Mouse (Mus musculus) heart, postnatal 14 days (tissue): ENCODE measurements around the gene Lpar3. TPM values are rescaled to one million over a fixed set of nuclear protein-coding genes. Genes with fewer than 3 reads are reported as not detected.
A peak's percentile ranks its signal among the peaks of the same experiment; 100 is the strongest.

Source experiments
- DNase-seq, 2 experiments: peaks; one replicate each; pipeline ENCODE4 v3.0.0; 2021 to 2022
- intact Hi-C: fragments of 180-260 bp; cut with DNase I; formaldehyde crosslinking; loops from one replicate; pipeline ENCODE4 v1.15.1; 2025
- total RNA-seq, 2 experiments: library from RNA; stranded (reverse); gene quantifications; 2 replicates each; pipeline ENCODE4 v1.2.3; 2021

Lpar3 gene
- total RNA-seq, 2 experiments from 2014 or later, result 1.0 to 1.1 TPM

DNA sequence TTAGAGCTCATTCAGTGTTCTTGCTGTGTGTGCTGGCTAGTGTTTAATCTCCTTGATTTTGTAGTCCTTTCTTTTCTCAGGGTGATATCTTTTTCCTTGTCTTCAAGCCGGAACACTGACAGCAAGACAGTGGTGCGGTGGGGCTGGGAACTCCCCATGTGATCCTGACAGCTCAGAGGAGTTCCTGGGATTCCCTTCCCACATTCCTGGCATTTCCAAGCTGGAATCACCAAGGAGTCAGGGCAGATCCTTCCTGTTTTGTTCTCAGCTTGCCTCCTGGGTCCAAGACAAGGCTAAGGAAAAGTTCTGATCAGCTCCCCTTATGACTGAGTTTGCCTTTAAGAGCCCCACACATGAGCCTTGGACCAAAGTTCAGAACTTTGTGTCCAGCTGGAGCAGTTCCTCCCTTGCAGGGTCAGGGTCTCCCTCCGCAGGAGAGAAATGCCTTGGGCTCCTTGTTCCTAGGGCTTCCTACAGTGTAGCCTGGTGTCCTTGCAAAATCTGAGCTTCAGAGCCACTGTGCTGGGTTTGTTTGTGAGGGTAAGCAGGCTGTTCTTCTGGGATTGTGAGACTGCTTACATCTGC lies 33.1 kb downstream of the Lpar3 start:
- intact Hi-C loops, result no loop called here
- DNase-seq, result no peak

DNA sequence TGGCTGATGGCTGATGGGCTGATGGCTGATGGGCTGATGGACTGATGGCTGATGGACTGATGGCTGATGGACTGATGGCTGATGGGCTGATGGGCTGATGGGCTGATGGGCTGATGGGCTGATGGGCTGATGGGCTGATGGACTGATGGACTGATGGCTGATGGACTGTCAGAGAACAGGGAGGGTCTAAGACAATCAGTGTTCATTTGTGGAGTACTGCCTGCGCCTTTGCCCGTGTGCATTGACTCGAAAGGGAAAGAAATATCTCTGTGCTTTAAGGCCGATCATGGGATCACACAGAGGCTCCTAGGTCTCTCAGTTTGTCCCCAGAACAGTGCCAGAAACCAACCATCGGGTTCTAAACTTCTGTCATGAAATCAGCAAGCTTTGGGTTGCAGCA lies 34.4 kb downstream of the Lpar3 start:
- no peak for DNase-seq
- intact Hi-C loops, result no loop called here

DNA sequence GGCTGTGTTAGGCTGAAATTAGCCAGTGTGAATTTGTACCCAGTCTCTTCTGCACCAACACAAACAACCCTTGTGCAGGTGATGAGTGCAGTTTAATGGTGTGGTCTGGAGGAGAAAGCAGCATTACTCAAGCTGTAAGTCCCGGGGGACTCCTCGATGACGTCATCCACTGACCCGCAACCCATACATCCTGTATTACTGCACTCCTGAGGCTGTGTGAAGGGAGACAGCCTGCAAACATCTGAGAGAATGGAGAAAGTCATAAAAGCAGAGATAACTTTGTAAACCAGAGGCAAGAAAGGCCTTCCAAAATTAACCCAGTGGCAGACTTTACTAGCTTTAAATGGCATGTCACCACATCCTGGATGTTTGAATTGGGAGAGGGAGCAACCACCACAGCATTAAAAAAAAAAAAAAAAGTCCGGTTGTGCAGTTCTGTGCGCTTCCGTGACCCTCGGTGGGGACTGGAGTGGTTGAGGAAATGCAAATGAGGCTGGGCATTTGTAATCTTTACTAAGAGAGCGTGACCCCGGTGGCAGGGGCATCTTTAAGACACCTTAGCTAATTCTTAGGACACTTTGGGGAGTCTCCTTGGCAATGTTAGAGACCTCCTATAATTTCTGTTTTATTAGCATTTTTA lies 36.8 kb downstream of the Lpar3 start:
- intact Hi-C loops, result no loop called here
- DNase-seq, result no peak

DNA sequence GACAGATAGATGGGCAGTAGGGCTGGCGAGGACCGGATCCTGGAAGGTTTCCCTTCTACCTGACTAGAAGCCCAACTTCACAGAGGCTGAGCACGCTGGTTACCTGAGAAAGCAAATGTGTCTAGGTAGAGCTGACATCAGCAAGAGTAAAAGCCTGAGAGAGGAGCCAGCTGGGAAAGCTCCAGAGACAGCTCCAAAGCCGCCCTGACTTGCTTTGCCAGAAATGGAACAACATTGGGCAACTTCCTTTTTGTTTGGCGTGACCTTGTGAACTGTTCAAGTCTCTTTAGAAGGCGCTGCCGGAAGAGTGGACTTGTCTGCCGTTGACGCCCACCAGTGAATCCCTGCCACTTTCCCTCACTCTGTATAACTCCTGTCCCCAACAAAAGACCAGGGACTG lies 39.4 kb downstream of the Lpar3 start:
- no peak for DNase-seq
- intact Hi-C loops, result no loop called here

DNA sequence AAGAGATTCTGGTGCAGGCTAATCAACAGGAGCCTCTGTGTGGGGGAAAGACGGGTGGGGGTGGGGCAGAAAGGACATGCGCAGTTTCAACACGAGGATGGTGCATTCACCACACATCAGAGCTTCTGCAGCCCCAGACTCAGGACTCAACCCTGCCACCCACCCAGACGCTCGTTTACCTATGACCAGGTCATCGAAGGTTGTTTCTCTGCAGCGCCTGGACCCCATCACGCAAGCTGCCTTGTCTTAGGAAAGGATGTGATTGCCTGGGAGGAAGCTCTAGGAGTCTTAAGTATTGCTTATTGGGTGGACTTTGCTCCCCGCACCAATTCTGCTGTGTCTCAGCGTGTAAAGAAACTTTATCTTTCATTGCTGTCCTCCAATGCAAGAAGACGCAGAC lies 40.1 kb downstream of the Lpar3 start:
- no peak for DNase-seq
- intact Hi-C loops, result no loop called here

DNA sequence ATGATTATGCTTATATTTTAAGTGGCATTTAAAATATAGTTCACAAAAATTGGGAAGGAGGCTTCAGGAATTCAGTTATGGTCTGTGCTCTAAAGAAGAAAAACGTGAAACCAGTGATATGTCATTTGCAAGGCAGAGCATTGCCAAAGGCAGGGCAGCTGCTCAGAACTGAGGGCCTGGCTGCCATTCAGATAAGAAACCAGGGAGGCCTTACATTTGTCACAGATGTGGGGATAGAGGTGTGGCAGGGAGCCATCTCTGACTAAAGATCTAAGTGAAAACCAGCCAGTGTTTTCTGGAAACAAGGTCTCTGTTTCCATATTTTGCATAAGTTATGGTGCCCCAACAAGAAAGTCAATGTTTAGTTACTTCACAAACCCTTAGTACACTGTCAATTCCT lies 41.8 kb downstream of the Lpar3 start:
- no peak for DNase-seq
- intact Hi-C loops, result no loop called here

DNA sequence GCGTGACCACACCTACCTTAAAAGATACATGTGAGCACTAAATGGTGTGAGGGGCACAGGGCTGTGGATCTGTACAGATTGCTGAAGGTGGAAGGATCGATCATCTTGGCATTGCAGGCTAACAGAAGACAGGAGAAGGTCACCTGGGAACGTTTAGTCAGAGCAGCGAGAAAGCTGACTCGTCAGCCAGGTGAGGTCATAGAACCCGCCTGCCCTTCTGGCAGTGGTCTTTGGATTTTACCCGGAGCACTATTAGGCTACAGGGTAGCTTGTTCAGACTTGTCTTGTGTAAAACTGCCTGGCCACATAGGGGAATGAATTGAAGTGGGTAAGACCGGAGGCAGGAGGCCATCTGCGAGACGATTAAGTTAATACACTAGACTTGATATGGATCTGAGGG lies 43.4 kb downstream of the Lpar3 start:
- no peak for DNase-seq
- intact Hi-C loops, result no loop called here

DNA sequence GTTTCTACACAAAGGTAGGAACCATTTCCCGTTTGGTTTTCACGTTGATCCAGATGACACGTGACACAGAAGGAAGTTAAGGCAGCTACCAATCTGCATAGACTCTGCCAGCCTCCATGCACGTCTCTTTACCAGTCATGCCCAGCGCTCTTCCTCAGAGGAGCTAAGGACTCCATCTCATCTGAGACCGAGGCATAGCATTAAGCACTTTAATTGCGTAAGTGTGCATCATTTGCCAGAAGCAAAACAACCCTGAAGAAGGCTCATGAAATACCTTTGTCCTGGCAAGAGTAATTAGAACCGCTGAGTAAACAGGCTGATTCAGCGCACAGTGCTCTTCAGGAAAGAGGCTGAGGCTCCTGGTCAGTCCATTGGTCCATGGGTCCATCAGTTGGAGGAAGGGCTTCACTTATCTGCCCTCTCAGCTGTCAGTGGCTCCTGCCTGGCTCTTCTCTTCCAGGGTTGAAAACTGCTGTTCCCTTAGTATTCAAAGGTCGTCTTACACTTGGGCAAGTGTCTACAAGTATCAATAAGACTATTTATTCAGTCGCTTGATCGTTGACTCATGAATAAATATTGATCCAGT lies 44.9 kb downstream of the Lpar3 start:
- intact Hi-C loops, result no loop called here
- no peak for DNase-seq

DNA sequence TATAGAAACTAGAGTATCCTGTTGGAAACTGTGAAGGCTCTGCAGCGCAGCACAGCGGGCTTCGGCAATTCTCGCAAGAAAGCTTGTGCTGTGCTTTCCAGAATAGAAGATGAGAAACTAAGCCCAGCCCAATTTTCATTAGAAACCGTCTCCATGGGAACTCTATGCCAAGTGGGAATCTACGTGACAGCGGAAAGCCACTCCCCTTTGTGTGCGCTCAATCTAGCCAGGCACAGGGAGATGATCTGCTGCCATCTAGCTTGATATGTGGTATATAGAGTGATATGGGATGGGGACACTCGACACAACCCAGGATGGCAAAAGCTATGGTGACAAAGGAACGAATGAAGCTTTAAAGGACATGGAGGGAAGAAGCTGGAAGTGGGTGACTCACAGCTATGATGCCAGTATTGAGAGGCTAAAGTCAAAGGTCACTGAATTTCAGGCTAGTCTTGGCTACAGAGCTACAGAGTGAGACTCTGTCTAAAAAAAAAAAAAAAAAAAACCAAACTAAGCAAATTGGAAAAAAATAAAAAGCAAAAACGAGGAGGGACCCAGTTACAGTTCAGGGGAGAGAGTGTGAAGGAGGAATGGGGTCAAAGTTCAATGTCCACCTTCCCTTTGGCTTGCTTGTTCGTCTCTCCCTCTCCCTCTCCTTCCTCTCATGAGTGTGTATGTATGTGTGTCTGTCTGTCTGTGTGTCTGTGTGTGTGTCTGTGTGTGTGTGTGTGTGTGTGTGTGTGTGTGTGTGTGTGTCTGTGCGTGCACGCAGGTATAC lies 47.5 kb downstream of the Lpar3 start:
- no peak for DNase-seq
- intact Hi-C loops, result no loop called here

DNA sequence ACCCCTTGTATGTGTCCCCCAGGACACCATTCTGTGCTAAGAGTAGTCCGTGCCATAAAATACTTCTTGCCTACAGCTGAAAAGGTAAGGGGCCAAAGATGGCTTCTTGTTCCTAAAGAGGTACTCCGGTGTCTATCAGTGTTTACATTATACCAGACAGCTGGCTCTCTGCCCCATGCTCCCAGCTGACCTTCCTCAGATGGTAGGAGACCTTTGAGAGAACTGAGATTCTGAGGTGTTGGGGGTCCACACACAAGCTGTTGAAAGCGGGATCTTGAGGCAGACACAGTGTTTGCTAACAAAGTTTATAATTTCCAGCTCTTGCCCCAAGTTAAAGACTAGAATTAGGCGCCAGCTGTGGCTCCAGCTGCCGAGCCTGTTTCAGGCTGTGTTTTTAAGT lies 53.7 kb downstream of the Lpar3 start:
- intact Hi-C loops, result no loop called here
- no peak for DNase-seq

DNA sequence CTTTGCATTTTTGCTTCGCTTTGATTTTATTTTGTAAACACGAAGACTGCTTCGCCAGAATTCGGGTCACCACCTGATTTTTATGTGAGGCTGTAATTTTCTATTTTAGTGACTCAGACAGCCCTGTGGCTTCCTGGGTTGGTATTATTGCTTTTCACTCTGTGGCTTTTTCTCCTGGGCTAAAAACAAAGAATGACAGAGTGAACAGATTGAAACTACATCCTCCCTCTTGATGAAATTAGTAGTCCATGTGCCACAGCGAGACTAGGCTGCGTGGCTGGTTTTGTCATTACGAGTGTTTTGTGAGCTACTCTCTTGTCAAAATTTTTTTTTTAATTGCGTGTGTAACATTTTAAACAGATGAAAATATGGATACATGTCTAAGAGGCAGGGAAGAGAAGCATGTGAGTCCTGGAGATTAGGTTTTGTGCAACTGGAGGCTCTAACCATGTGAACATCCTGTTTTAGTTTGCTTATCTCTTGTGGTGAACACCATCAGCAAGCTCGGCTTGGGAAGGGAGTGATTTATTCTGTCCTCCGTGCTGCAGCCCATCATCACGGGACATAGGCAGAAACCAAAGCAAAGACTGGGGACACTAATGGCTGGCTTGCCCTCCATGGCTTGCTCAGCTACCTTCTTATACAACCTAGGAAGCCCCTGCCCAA lies 54.7 kb downstream of the Lpar3 start:
- no peak for DNase-seq
- intact Hi-C loops, result no loop called here

DNA sequence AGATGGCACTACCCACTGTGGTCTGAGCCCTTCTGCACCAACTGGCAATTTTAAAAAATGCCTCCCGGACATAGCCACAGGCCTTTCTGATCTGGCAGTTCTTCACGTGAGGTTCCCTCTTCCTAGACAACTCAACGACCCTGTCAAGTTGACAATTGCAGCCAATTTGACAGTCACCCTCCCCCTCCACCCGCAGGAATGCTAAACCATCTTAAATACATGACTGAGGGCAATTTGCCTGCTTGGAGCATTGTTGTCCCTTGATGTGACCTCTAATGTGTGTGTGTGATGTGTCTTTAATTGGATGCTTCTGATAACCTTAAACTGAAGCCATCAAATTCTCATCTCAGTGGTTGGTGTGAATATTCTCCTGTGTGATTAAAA lies 55.3 kb downstream of the Lpar3 start:
- intact Hi-C loops, result no loop called here
- no peak for DNase-seq

DNA sequence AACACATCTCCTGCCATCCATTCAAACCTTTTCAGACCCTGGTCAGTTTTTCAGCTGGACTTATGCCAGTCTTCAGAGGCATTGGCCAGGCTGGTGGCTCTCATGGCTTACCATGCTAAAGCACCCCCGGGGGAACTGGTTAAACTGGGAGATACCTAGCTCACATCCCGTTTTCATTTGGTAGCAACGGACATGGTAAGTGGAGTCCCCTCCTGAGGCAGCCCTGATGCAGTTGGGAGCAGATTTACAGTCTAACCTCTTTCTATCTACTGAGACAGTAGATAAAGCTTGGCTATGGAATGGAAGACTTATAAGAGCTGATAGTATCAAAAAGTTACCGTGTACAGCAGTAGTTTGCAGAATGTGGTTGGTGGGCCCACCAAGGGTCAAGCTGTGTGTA lies 56.2 kb downstream of the Lpar3 start:
- intact Hi-C loops, result no loop called here

DNA sequence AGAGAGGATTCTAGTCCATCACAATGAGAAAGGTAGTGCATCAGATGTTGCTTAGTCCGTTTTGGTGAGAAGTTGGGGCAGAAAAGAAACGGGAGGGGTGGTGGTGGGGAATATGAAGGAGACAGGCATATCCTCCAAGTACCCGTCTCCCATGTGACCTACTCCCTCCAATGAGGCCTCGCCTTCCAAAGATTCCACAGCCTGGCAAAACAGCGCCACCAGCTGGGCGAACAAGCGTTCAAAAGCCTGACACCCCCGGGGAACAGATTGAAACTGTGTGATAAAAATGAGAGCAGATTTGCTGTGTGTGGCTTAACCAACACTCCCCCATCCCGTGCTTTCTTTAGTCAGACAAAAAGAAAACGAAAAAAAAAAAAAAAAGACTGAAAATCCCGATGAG lies 56.7 kb downstream of the Lpar3 start:
- DNase-seq, result peak in 1 of 2 experiments; percentile 38
- intact Hi-C loops, result no loop called here

More for the DNA sequence above, 56.2 kb downstream of the Lpar3 start:
- no peak for DNase-seq

DNA sequence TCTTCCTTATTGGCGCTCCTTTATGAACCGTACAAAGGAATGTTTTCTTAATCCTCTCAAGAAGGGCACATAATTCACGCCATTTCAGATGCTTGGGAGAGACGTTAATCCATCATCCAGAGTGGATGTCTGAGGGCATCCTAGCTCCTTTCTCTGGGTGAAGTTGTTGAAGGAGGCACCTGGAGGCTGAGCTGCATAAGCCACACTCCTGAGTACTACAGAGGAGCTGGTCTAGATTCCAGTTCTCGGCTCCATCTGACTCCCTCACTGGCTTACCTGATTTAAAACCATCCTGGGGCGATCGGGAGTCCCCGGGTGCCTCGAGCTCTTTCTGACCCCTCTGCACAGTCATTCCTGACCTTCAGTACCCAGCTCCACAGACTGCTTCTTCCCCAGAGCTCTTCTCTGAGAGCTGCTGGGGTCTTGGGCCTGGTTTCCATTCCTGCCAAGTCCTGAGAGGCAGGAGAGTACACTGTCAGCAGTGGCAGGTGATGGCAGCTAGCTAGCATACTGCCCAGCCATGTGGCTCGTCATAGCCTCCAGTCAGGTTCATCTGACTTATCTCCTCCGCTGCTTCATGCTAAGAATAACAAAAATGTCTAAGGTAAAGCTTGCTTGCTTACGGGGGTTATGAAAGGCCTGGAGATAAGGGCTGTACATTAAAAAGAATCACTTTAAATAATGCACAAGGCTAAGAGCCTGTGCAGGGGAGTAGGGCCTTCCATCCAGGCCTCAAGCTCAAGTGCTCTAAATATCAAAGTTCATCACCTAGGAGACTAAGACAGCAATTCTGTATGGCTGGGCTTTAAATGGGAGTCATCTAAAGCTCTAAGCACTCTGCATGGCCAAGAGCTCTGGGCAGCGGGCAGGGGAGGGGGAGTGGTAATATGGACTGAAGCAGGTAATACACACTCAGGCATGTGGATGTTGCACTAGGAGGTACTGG lies 57.7 kb downstream of the Lpar3 start:
- DNase-seq, result peak in 1 of 2 experiments; percentile 36
- intact Hi-C loops, result no loop called here

DNA sequence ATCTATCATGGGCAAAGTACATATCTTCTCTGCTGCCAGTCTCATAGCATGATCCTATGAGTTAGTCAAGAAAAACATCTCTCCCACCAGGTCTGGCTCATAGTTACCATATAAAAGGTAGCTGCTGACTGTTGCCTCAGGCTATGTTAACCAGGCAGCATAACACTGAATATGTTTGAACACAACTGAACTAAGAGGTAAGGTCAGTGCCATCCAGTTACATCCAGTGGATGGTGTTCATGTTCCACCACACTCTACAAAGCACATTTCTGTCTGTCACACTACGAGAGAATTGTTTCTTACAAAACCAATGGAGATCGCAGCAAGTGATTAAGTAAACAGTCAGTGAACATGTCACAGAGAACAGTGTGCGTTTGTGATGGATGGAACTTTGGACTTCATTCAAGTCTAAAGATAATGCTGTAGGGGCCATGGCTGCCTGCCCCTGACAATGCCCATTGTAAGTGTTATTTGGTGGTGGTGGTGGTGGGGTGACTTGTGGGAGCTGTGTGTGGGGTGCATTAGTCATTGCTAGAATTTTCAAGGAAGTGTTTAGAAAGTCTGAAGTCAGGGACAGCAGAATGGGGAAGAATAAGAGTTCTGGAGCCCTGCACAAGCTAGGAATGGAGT lies 63.1 kb downstream of the Lpar3 start:
- no peak for DNase-seq
- intact Hi-C loops, result no loop called here

DNA sequence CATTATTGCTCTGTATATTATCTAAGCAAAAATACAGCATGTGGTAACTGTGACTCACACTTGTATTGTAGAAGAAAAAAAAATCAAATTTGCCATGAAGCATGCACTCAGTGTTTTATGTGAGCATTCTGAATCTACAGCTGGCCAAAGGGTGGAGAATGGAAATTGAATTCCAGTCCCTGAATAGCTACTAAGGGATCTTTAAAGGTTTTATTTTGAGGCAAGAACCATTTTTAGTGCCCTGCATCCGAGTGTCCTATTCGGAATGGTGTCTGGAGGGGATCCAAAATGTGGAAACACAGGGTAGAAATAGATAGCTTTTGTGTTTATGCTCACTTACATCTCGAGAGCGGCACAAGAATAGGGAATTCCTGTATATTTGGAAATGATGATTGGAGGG lies 65.4 kb downstream of the Lpar3 start:
- intact Hi-C loops, result no loop called here
- DNase-seq, result no peak

DNA sequence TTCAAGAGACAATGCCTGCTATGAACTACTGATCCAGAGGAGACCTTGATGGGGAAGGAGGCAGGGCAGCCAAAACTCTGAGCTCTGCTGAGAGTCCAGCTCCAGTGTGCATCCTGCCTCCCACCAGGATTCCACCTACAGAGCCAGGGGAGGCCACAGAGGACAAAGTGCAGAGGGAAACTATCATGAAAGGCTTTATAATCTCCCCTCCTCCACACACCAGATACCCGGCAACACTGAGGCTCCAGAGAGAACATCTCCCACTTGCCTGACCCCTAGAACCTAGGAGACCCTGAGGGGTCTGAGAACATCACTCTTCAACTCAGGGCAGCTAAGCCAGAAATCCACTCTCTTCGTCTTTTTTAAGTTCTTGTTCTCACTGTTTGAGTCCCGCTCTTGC lies 71.2 kb downstream of the Lpar3 start:
- intact Hi-C loops, result no loop called here
- DNase-seq, result no peak

DNA sequence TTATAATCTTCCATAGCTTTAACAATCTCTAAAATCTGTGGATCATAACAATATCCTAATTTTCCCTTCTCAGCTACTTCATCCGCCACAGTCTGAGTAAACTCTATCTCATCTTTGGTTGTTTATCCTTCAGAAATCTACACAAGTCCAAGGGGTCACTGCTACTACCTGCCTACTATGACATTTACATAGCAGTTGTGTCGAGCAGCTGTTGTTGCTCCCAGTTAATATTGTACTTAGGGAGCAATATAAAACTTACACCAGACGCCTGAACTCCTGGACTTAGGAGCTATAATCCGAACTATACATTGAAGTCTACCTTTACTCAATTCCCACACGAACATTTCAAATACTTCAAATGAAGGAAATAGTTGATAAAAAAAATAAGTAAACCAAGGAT lies 71.8 kb downstream of the Lpar3 start:
- DNase-seq, result no peak
- intact Hi-C loops, result no loop called here

DNA sequence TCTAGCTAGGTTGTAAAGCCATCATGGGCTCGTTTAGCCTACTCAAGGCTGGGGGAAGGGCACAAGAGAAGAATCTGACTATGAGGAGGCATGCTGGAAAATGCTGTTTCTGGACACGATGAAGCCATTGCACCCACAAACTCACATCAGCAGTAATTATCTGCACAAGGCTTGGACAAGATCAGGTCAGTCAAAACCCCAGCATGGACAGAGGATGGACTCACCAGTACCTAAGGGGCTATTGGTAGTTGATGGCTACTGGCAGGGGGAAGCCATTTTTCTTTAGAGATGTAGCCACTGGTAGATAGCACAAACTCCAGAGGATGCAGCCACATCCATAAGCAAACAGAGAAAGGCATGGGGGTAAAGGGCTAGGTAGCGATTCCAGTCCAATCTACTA lies 81.7 kb downstream of the Lpar3 start:
- intact Hi-C loops, result no loop called here
- no peak for DNase-seq
